Mouse (Mus musculus) right cerebral cortex, adult 2 months (tissue): Measurements from ENCODE around the gene Tmem213.

ENCODE experiments used
- DNase-seq, 2 experiments: peaks; one replicate each; pipeline ENCODE4 v3.0.0; 2021 to 2022; ENCODE audit warnings: low spot score in 2 of 2

The Tmem213 gene

GRCm38 (mm10) chr6:38116107-38116770, 7.2 kb downstream of the Tmem213 start:
- DNase-seq = peak; percentile 51 to 56

GRCm38 (mm10) chr6:38118341-38118740, 9.3 kb downstream of the Tmem213 start:
- no peak for DNase-seq

GRCm38 (mm10) chr6:38120681-38121371, 11.8 kb downstream of the Tmem213 start:
- no peak for DNase-seq

GRCm38 (mm10) chr6:38121843-38122242, 12.8 kb downstream of the Tmem213 start:
- DNase-seq = no peak

- no peak for DNase-seq
Measured at GRCm38 (mm10) chr6:38122791-38123190, 13.7 kb downstream of the Tmem213 start.

GRCm38 (mm10) chr6:38123471-38124206, 14.6 kb downstream of the Tmem213 start:
- no peak for DNase-seq

- DNase-seq = no peak
Measured at GRCm38 (mm10) chr6:38124207-38124835, 15.3 kb downstream of the Tmem213 start, which contains the start of gene Atp6v0a4. TSS of gene Atp6v0a4 (minus strand) at chr6:38124586.

- no peak for DNase-seq
Measured at GRCm38 (mm10) chr6:38124882-38125281, 15.8 kb downstream of the Tmem213 start.

- no peak for DNase-seq
Measured at GRCm38 (mm10) chr6:38125462-38125861, 16.4 kb downstream of the Tmem213 start.

- no peak for DNase-seq
Measured at GRCm38 (mm10) chr6:38128115-38128514, 19.1 kb downstream of the Tmem213 start.

GRCm38 (mm10) chr6:38129883-38130282, 20.8 kb downstream of the Tmem213 start:
- no peak for DNase-seq

GRCm38 (mm10) chr6:38131801-38132231, 22.8 kb downstream of the Tmem213 start:
- DNase-seq = no peak

- DNase-seq = peak; percentile 74 to 75
Measured at GRCm38 (mm10) chr6:38134806-38135559, 25.9 kb downstream of the Tmem213 start.

- peak; percentile 32 to 43 for DNase-seq
Measured at GRCm38 (mm10) chr6:38139086-38139485, 30.0 kb downstream of the Tmem213 start.

GRCm38 (mm10) chr6:38140402-38140801, 31.3 kb downstream of the Tmem213 start:
- DNase-seq = no peak

- DNase-seq = no peak
Measured at GRCm38 (mm10) chr6:38144161-38144998, 35.3 kb downstream of the Tmem213 start.

- peak in 1 of 2 experiments; percentile 18 for DNase-seq
Measured at GRCm38 (mm10) chr6:38145463-38146065, 36.5 kb downstream of the Tmem213 start.

- DNase-seq = no peak
Measured at GRCm38 (mm10) chr6:38147301-38147700, 38.2 kb downstream of the Tmem213 start.

GRCm38 (mm10) chr6:38148626-38149025, 39.6 kb downstream of the Tmem213 start:
- no peak for DNase-seq

- DNase-seq = no peak
Measured at GRCm38 (mm10) chr6:38149483-38149882, 40.4 kb downstream of the Tmem213 start.
